Mouse (Mus musculus) right cerebral cortex, postnatal 36 days (tissue): Measurements from ENCODE around the gene Gm28539.
"Not testable (repeated sequence)": the region's sequence is repeated elsewhere in the genome, so short reads cannot be mapped to it uniquely, and the experiment has no call there.

ENCODE experiments used
- DNase-seq, 2 experiments: peaks; one replicate each; pipeline ENCODE4 v3.0.0; 2022; ENCODE audit warnings: low spot score in 2 of 2, mixed read lengths in 1 of 2

The Gm28539 gene

GRCm38 (mm10) chr16:18955070-18955469 lies 118.7 kb downstream of the Gm28539 start:
- DNase-seq, result no peak

- DNase-seq, result no peak
Observed at GRCm38 (mm10) chr16:18963486-18963885, 127.1 kb downstream of the Gm28539 start.

GRCm38 (mm10) chr16:18969420-18970128 lies 133.2 kb downstream of the Gm28539 start:
- no peak for DNase-seq

GRCm38 (mm10) chr16:18970837-18971236 lies 134.5 kb downstream of the Gm28539 start:
- DNase-seq, result no peak

GRCm38 (mm10) chr16:18975665-18976064 lies 139.3 kb downstream of the Gm28539 start:
- not testable (repeated sequence) for DNase-seq

GRCm38 (mm10) chr16:18976315-18976714 lies 139.9 kb downstream of the Gm28539 start:
- no peak for DNase-seq

GRCm38 (mm10) chr16:18986381-18986780 lies 150.0 kb downstream of the Gm28539 start:
- DNase-seq, result no peak

- no peak for DNase-seq
Observed at GRCm38 (mm10) chr16:18986860-18987259, 150.5 kb downstream of the Gm28539 start.

GRCm38 (mm10) chr16:19002610-19003389 lies 166.4 kb downstream of the Gm28539 start:
- DNase-seq, result not testable (repeated sequence)

GRCm38 (mm10) chr16:19003757-19004156 lies 167.4 kb downstream of the Gm28539 start:
- no peak for DNase-seq

- no peak for DNase-seq
Observed at GRCm38 (mm10) chr16:19005298-19005697, 168.9 kb downstream of the Gm28539 start.
